Mouse (Mus musculus) neural tube, embryonic 11.5 days (tissue): ENCODE measurements around the gene Pcnx3. TPM values are rescaled to one million over a fixed set of nuclear protein-coding genes. Genes with fewer than 3 reads are reported as not detected.
A peak's percentile ranks its signal among the peaks of the same experiment; 100 is the strongest.

Experiments
- ATAC-seq: fragments of 200-750 bp; cut with Nextera tagmentation; 2 replicates; pipeline ENCODE4 v1.8.0; 2017; ENCODE audit warnings: moderate number of reproducible peaks, mild to moderate bottlenecking, moderate TSS enrichment, moderate library complexity; ENCODE audit not compliant: insufficient read depth, low FRiP score, low TSS enrichment
- DNase-seq: peaks from one replicate; pipeline ENCODE4 v3.0.0-alpha.2; 2015; ENCODE audit warnings: low spot score
- H3K27ac ChIP-seq: fragments of 300-500 bp; sonication (generic); 2 replicates; pipeline ENCODE4 v1.5.1; 2014; ENCODE audit warnings: low read depth, mild to moderate bottlenecking, low read length
- H3K27me3 ChIP-seq: fragments of 300-500 bp; sonication (generic); 2 replicates; pipeline ENCODE4 v1.6.1; 2014; ENCODE audit warnings: mild to moderate bottlenecking, low read length, mixed read lengths; ENCODE audit not compliant: control insufficient read depth, insufficient read depth
- H3K36me3 ChIP-seq: fragments of 300-500 bp; sonication (generic); 2 replicates; pipeline ENCODE4 v1.6.1; 2014; ENCODE audit warnings: mild to moderate bottlenecking, low read length, moderate library complexity, mixed read lengths; ENCODE audit not compliant: control insufficient read depth, insufficient read depth
- H3K4me1 ChIP-seq: fragments of 300-500 bp; sonication (generic); 2 replicates; pipeline ENCODE4 v1.6.1; 2014; ENCODE audit warnings: low read length, mixed read lengths; ENCODE audit not compliant: control insufficient read depth, insufficient read depth
- H3K4me2 ChIP-seq: fragments of 300-500 bp; sonication (generic); 2 replicates; pipeline ENCODE4 v1.6.1; 2014; ENCODE audit warnings: low read depth, mild to moderate bottlenecking, moderate library complexity
- H3K4me3 ChIP-seq: fragments of 300-500 bp; sonication (generic); 2 replicates; pipeline ENCODE4 v1.5.1; 2014; ENCODE audit warnings: low read depth, low read length
- H3K9ac ChIP-seq: fragments of 300-500 bp; sonication (generic); 2 replicates; pipeline ENCODE4 v1.6.1; 2014; ENCODE audit warnings: mild to moderate bottlenecking, low read length
- H3K9me3 ChIP-seq: fragments of 300-500 bp; sonication (generic); 2 replicates; pipeline ENCODE4 v1.6.1; 2016; ENCODE audit warnings: low read length; ENCODE audit not compliant: control insufficient read depth
- WGBS: fragments of 180-500 bp; shearing (Covaris S2); extraction: QIAGEN DNeasy Blood & Tissue Kit; methylation state at CpG from one replicate; pipeline ENCODE4 v1.1.7; 2014; 5-methylcytosine and 5-hydroxymethylcytosine counted together
- polyA plus RNA-seq: library from polyadenylated mRNA; unstranded; fragments of >200 nt; fragmentation: Nextera tagmentation; extraction: Ambion mirVana; gene quantifications from 2 replicates; pipeline ENCODE4 v1.2.1, GENCODE M21; 2014

Gene Pcnx3
- polyA plus RNA-seq, 1 experiment from 2014 or later, result 27.7 TPM

- ATAC-seq, result no peak
Measured at GRCm38 (mm10) chr19:5704163-5704800, 15.6 kb upstream of the Pcnx3 start, which contains the start of gene Kcnk7. TSS of gene Kcnk7 (plus strand) at chr19:5704367.

GRCm38 (mm10) chr19:5695849-5696462, 7.2 kb upstream of the Pcnx3 start:
- peaks cover 18% of the 10 kb centered on the region for H3K36me3 ChIP-seq
- ATAC-seq, result peak; percentile 45; the same call in 1 of the 2 replicates
- H3K4me1 ChIP-seq, result peaks cover 15% of the 10 kb centered on the region
- H3K9me3 ChIP-seq, result no peaks in the 10 kb centered on the region
- WGBS, result 6% methylated on average over 41 of the region's 41 CpGs
- H3K4me2 ChIP-seq, result peak overlapping the region; percentile 48
- H3K27me3 ChIP-seq, result no peaks in the 10 kb centered on the region
- H3K4me3 ChIP-seq, result peak overlapping the region; percentile 20; the same call in 1 of the 2 replicates
- DNase-seq, result peak; percentile 57
- no peak overlapping the region for H3K27ac ChIP-seq
- H3K9ac ChIP-seq, result peak overlapping the region; percentile 33; the same call in 1 of the 2 replicates

More at GRCm38 (mm10) chr19:5704163-5704800, 15.6 kb upstream of the Pcnx3 start, which contains the start of gene Kcnk7:
- Histone ChIP-seq H3K4me2 (no peak within 1 kb of the TSS), H3K27ac (no peak within 1 kb of the TSS), H3K27me3 (no peaks in the 10 kb centered on the region), H3K9me3 (no peaks in the 10 kb centered on the region), H3K9ac (no peak within 1 kb of the TSS), H3K36me3 (peaks cover 25% of the 10 kb centered on the region), H3K4me3 (no peak within 1 kb of the TSS), H3K4me1 (no peaks in the 10 kb centered on the region)
- no peak for DNase-seq
- 80% methylated on average over 16 of the region's 17 CpGs for WGBS

- Histone ChIP-seq H3K4me2 (no peak overlapping the region), H3K36me3 (peaks cover 11% of the 10 kb centered on the region), H3K4me3 (no peak overlapping the region), H3K27ac (no peak overlapping the region), H3K9ac (no peak overlapping the region), H3K27me3 (no peaks in the 10 kb centered on the region), H3K9me3 (no peaks in the 10 kb centered on the region), H3K4me1 (peaks cover 27% of the 10 kb centered on the region)
- 87% methylated on average over 6 of the region's 6 CpGs for WGBS
- DNase-seq (no peak), ATAC-seq (no peak)
Measured at GRCm38 (mm10) chr19:5693801-5694200, 5.1 kb upstream of the Pcnx3 start.

- Histone ChIP-seq H3K9me3 (no peaks in the 10 kb centered on the region), H3K27me3 (no peaks in the 10 kb centered on the region), H3K9ac (no peak overlapping the region; the same call in 1 of the 2 replicates), H3K4me1 (peaks cover 27% of the 10 kb centered on the region), H3K4me3 (no peak overlapping the region), H3K4me2 (peak overlapping the region; percentile 99), H3K36me3 (peaks cover 10% of the 10 kb centered on the region), H3K27ac (no peak overlapping the region; the same call in 1 of the 2 replicates)
- 85% methylated on average over 10 of the region's 10 CpGs for WGBS
- DNase-seq, result no peak
- no peak for ATAC-seq
Measured at GRCm38 (mm10) chr19:5692913-5693396, 4.2 kb upstream of the Pcnx3 start.

- DNase-seq (no peak), ATAC-seq (no peak)
- peak overlapping the region; percentile 54 for H3K9ac ChIP-seq
- H3K4me3 ChIP-seq, result peak overlapping the region; percentile 12
- no peaks in the 10 kb centered on the region for H3K9me3 ChIP-seq
- H3K36me3 ChIP-seq, result peaks cover 7% of the 10 kb centered on the region
- no peak overlapping the region for H3K27ac ChIP-seq
- H3K27me3 ChIP-seq, result no peaks in the 10 kb centered on the region
- 77% methylated on average over 10 of the region's 10 CpGs for WGBS
- peaks cover 32% of the 10 kb centered on the region for H3K4me1 ChIP-seq
- peak overlapping the region; percentile 99 for H3K4me2 ChIP-seq
Measured at GRCm38 (mm10) chr19:5692086-5692912, 3.6 kb upstream of the Pcnx3 start.

GRCm38 (mm10) chr19:5691601-5692000, 2.9 kb upstream of the Pcnx3 start:
- DNase-seq, result no peak
- Histone ChIP-seq H3K27ac (0 out of 2 replicates have a peak overlapping the region, but pooled peaks have one; percentile 14), H3K4me1 (peaks cover 34% of the 10 kb centered on the region), H3K9ac (peak overlapping the region; percentile 54), H3K36me3 (peaks cover 4% of the 10 kb centered on the region), H3K4me2 (peak overlapping the region; percentile 99), H3K27me3 (no peaks in the 10 kb centered on the region), H3K9me3 (no peaks in the 10 kb centered on the region), H3K4me3 (peak overlapping the region; percentile 12)
- 89% methylated on average over 5 of the region's 5 CpGs for WGBS
- ATAC-seq, result no peak

- Histone ChIP-seq H3K4me1 (peaks cover 34% of the 10 kb centered on the region), H3K27ac (peak overlapping the region; percentile 78), H3K9ac (peak overlapping the region; percentile 80), H3K27me3 (no peaks in the 10 kb centered on the region), H3K9me3 (no peaks in the 10 kb centered on the region), H3K36me3 (peaks cover 6% of the 10 kb centered on the region), H3K4me3 (peak overlapping the region; percentile 79), H3K4me2 (peak overlapping the region; percentile 99)
- DNase-seq (no peak), ATAC-seq (no peak)
- WGBS, result 76% methylated on average over 15 of the region's 15 CpGs
Measured at GRCm38 (mm10) chr19:5690343-5690735, 1.6 kb upstream of the Pcnx3 start.

- Histone ChIP-seq H3K4me2 (peak overlapping the region; percentile 99), H3K36me3 (peaks cover 12% of the 10 kb centered on the region), H3K9ac (peak overlapping the region; percentile 80), H3K4me3 (peak overlapping the region; percentile 79), H3K27ac (peak overlapping the region; percentile 78), H3K4me1 (peaks cover 31% of the 10 kb centered on the region), H3K9me3 (no peaks in the 10 kb centered on the region), H3K27me3 (no peaks in the 10 kb centered on the region)
- DNase-seq (peak; percentile 76), ATAC-seq (0 out of 2 replicates have a peak, but pooled peaks have one; percentile 17)
- WGBS, result 11% methylated on average over 42 of the region's 42 CpGs
Measured at GRCm38 (mm10) chr19:5689565-5690342, 1.0 kb upstream of the Pcnx3 start.
